Mouse (Mus musculus): ENCODE measurements at regions not wholly inside any gene's neighbourhood (a gene's known extent, or its start where the extent isn't known, plus 50 kb on each side); places are given as distances from the start of the nearest gene placed in this dataset.

DNA sequence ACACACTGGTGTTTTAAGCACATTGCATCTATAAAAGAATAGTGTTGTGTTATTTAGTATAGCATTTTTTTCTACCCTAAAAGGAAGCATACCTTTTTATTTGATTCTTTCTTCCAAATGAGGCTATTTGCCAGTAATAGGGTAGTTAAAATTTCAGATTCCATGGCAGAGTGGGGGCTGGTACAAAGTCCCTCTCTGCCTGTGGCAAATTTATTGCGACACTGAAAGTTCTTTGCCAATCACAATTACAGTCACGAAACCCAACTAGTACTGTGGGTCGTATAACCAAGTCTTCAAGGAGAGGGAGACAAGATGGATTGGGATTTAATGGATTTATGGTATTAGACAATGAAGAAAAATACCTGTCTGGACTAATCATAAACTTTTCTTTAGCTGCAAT is 51.9 kb upstream of the Esrrg start:
- TF ChIP-seq CTCF (conservative IDR thresholded peaks at IDR 0.05; ENCODE audit: low read length) (no peak), NANOG (IDR thresholded peaks at IDR 0.05; ENCODE audit: borderline replicate concordance, low read length) (no peak)
